Mouse (Mus musculus) right cerebral cortex, postnatal 14 days (tissue): ENCODE measurements at regions not wholly inside any gene's neighbourhood (a gene's known extent, or its start where the extent isn't known, plus 50 kb on each side); places are given as distances from the start of the nearest gene placed in this dataset.

Experiments used
- DNase-seq: peaks from one replicate; pipeline ENCODE4 v3.0.0; 2022

DNA sequence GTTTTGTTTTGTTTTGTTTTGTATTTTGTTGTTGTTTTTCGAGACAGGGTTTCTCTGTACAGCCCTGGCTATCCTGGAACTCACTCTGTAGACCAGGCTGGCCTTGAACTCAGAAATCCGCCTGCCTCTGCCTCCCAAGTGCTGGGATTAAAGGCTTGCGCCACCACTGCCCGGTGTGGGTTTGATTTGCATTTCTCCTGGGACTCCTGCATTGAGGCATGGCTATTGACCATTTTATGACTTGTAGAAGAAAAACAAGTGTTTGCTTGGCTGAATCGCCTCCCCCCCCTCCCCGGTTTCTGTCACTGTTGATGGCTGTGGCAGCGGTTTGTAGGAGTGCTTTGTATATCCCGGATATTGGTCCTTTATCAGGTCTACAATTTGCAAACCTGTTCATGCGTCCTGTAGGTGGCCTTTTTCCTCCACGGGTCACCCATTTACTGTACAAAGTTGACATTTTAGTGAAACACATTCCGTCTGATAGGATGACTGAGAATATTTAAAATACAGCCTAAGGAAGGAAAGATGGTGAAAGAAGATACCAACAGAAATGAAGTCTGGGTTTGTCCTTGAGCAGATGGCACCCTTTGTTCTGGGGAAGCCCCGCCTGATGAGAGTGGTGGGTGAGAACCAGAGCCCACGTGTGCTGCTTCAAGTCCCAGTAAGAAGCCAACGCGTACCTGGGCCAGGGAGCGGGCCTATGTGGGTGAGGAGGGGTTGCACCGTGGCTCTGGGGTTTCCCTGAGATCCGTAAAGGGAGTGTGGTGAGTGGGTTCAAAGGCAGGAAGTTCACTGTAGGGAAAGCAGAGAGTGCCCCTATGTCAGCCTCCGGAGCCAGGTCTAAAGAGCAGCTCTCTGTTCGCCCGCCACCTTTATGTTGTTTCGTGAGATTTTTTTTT, 52.6 kb upstream of the Smndc1 start:
- DNase-seq: no peak

- DNase-seq: no peak
Observed at GRCm38 (mm10) chr19:53442132-53442610, 51.8 kb upstream of the Smndc1 start.

DNA sequence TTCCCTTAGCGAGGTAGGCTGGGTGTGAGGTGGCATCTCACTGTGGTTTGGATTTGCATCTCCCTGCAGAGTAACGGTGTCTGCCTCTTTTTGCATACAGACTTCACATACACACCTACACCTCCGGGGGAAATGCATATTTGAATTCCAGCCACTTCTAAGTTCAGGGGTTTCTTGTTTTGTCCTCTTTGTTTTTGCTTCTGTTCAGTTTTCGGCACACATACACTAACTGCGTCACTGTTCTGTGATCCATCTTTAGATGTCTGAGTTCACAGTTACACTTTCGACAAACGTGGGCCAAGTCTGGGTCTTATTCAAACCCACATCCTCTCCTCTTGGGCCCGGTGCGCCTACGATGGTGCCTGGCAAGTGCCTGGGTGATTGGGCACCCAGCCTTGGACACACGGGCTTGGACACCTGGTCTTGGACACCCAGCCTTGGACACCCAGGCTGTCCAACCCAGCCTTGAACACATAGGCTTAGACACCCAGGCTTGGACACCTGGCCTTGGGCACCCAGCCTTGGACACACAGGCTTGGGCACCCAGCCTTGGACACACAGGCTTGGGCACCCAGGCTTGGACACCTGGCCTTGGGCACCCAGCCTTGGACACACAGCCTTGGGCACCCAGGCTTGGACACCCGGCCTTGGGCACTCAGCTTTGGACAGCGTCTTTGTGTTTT, 51.2 kb upstream of the Smndc1 start:
- no peak for DNase-seq

- no peak for DNase-seq
Observed at GRCm38 (mm10) chr19:53440327-53441055, 50.1 kb upstream of the Smndc1 start.
